9 mouse cellular contexts compared by ENCODE assay signal in genomic region chr13:23433206-23433605, GRCm38 (mm10). TPM values are rescaled to one million over a fixed set of nuclear protein-coding genes. Genes with fewer than 3 reads are reported as not detected.
DNase-seq lines count a peak whose midpoint lies in the region; ATAC-seq and TF ChIP-seq lines count a peak whose summit lies in the region.
"Had no signal": no experiment of that assay in that cellular context is flagged by ENCODE, and none has a peak within 500 bp of the region (broad histone marks: within the 10 kb centered on the region; RNA-seq: fewer than 3 reads in every experiment).

No protein-coding gene starts in this region.

- ATAC-seq in hindbrain, embryonic 14.5 days (ENCODE audit: low FRiP score), result no peak
- no peak for ATAC-seq in midbrain, embryonic 13.5 days

- TF ChIP-seq CTCF in heart, adult 2 months (IDR thresholded peaks at IDR 0.05), result no peak
- TF ChIP-seq CTCF in bone marrow macrophage, adult 2 months (IDR thresholded peaks at IDR 0.05; ENCODE audit: low read depth, low read length), result no peak

- no peaks in the 10 kb centered on the region; the same call in 1 of the 2 replicates for H3K36me3 ChIP-seq in heart, adult 2 months (ENCODE audit: control insufficient read depth, insufficient read depth, low read length)
- H3K36me3 ChIP-seq in hindbrain, embryonic 14.5 days (replicated peaks; ENCODE audit: control insufficient read depth, insufficient read depth), result no peaks in the 10 kb centered on the region
- H3K36me3 ChIP-seq in midbrain, embryonic 13.5 days, result no peaks in the 10 kb centered on the region

- no peaks in the 10 kb centered on the region; the same call in 1 of the 2 replicates for H3K4me1 ChIP-seq in heart, adult 2 months (ENCODE audit: control insufficient read depth, insufficient read depth, low read length)
- peaks cover 7% of the 10 kb centered on the region for H3K4me1 ChIP-seq in bone marrow macrophage, adult 2 months (ENCODE audit: control insufficient read depth, insufficient read depth, low read length)
- peaks cover 10% of the 10 kb centered on the region; the same call in 1 of the 2 replicates for H3K4me1 ChIP-seq in hindbrain, embryonic 14.5 days (replicated peaks; ENCODE audit: control insufficient read depth, insufficient read depth, low read length)
- H3K4me1 ChIP-seq in midbrain, embryonic 13.5 days (replicated peaks), result peaks cover 33% of the 10 kb centered on the region

- H3K27ac ChIP-seq in heart, adult 2 months, result no peak overlapping the region
- H3K27ac ChIP-seq in bone marrow macrophage, adult 2 months (ENCODE audit: insufficient read depth, low read depth, low read length), result peak overlapping the region; percentile 37; the same call in 1 of the 2 replicates
- no peak overlapping the region for H3K27ac ChIP-seq in hindbrain, embryonic 14.5 days
- H3K27ac ChIP-seq in midbrain, embryonic 13.5 days, result no peak overlapping the region

- H3K4me3 ChIP-seq in heart, adult 2 months, result peak overlapping the region; percentile 49
- H3K4me3 ChIP-seq in bone marrow macrophage, adult 2 months (ENCODE audit: insufficient read depth, low read length), result peak overlapping the region; percentile 52
- H3K4me3 ChIP-seq in hindbrain, embryonic 14.5 days (replicated peaks; ENCODE audit: low read length), result peak overlapping the region; percentile 62
- peak overlapping the region; percentile 62 for H3K4me3 ChIP-seq in midbrain, embryonic 13.5 days (replicated peaks)

- DNase-seq in heart, adult 2 months, result no peak
- no peak for DNase-seq in heart, postnatal 10 days
- no peak for DNase-seq in hindbrain, embryonic 14.5 days (ENCODE audit: low spot score)
- no peak for DNase-seq in thymus, postnatal 25 days
- DNase-seq in left cerebral cortex, adult 18-20 months (ENCODE audit: low spot score in 2 of 2), result no peak
- no peak for DNase-seq in frontal cortex, postnatal 36 days (ENCODE audit: low spot score in 2 of 2)

- H3K9me3 ChIP-seq in hindbrain, embryonic 14.5 days (ENCODE audit: control insufficient read depth, low read length), result no peaks in the 10 kb centered on the region
- no peaks in the 10 kb centered on the region for H3K9me3 ChIP-seq in midbrain, embryonic 13.5 days

- no peaks in the 10 kb centered on the region for H3K79me2 ChIP-seq in heart, adult 2 months (replicated peaks; ENCODE audit: control insufficient read depth, insufficient read depth, low read length)

- no peak for TF ChIP-seq POLR2A in heart, adult 2 months (IDR thresholded peaks at IDR 0.05; ENCODE audit: insufficient read depth, low read depth, low read length)
- TF ChIP-seq POLR2A in bone marrow macrophage, adult 2 months (IDR thresholded peaks at IDR 0.05; ENCODE audit: borderline replicate concordance, low read depth, low read length), result no peak

- H3K27me3 ChIP-seq in heart, adult 2 months (ENCODE audit: control insufficient read depth, insufficient read depth, low read length), result no peaks in the 10 kb centered on the region
- no peaks in the 10 kb centered on the region for H3K27me3 ChIP-seq in hindbrain, embryonic 14.5 days (ENCODE audit: control insufficient read depth, insufficient read depth, low read length)
- no peaks in the 10 kb centered on the region for H3K27me3 ChIP-seq in midbrain, embryonic 13.5 days

- intact Hi-C loops in heart, adult 2 months (cut with DNase I), result loop anchor here (5.0 to 10.0 kb wide), 2 partner anchors 264 to 1488 kb away; partner anchors contain the start of genes Hist1h1t, Hist1h4c and Zfp184
- intact Hi-C loops in heart, postnatal 10 days (cut with DNase I), result loop anchor here (2.0 to 5.0 kb wide), 3 partner anchors 16 to 1721 kb away; partner anchors contain the start of gene Hist1h1c

- 7% methylated on average over 5 of the region's 5 CpGs for WGBS in heart, adult 2 months
- 14% methylated on average over 5 of the region's 5 CpGs for WGBS in hindbrain, embryonic 14.5 days
- WGBS in midbrain, embryonic 13.5 days, result 15% methylated on average over 5 of the region's 5 CpGs

- peak overlapping the region; percentile 62 for H3K4me2 ChIP-seq in hindbrain, embryonic 14.5 days (replicated peaks)
- peak overlapping the region; percentile 62 for H3K4me2 ChIP-seq in midbrain, embryonic 13.5 days (replicated peaks)

- TF ChIP-seq EP300 in heart, adult 2 months (IDR thresholded peaks at IDR 0.05; ENCODE audit: insufficient read depth, low read depth, low read length), result no peak

- H3K9ac ChIP-seq in heart, adult 2 months (ENCODE audit: low read depth, low read length), result no peak overlapping the region
- H3K9ac ChIP-seq in hindbrain, embryonic 14.5 days, result no peak overlapping the region
- H3K9ac ChIP-seq in midbrain, embryonic 13.5 days (replicated peaks), result 0 out of 2 replicates have a peak overlapping the region, but pooled peaks have one; percentile 39

RNA-seq across cellular contexts. Expression of gene Abt1, which starts 9.5 kb away (rescaled TPM):
- total RNA-seq in heart, adult 2 months (2021), result 1 to 10 TPM; 3.9 to 5.1 TPM
- 2.4 and 3.1 TPM in 2 replicates for polyA plus RNA-seq in heart, adult 2 months (2012; rRNA removed)
- total RNA-seq in heart, postnatal 10 days (2021), result 1 to 10 TPM; 5.3 to 5.6 TPM
- polyA plus RNA-seq in bone marrow macrophage, adult 2 months (2012; ENCODE audit: insufficient read depth, insufficient read length, missing spikeins), result 4.8 and 4.9 TPM in 2 replicates
- 8.5 and 8.9 TPM in 2 replicates for polyA plus RNA-seq in hindbrain, embryonic 14.5 days (2014; fragmentation: Nextera tagmentation; extraction: Ambion mirVana)
- polyA plus RNA-seq in midbrain, embryonic 13.5 days (2015; fragmentation: Nextera tagmentation; extraction: Ambion mirVana), result 10.8 TPM in 2 replicates
- total RNA-seq in left cerebral cortex, adult 18-20 months (2021), result 1 to 10 TPM; 9.0 to 9.5 TPM

RNA-seq across cellular contexts. Expression of gene Btn1a1, which starts 32.5 kb away (rescaled TPM):
- total RNA-seq in heart, adult 2 months (2021), result not detected
- polyA plus RNA-seq in heart, adult 2 months (2012; rRNA removed), result 0.20 TPM in 1 of 2 replicates, not detected in the other
- not detected for total RNA-seq in heart, postnatal 10 days (2021)
- polyA plus RNA-seq in bone marrow macrophage, adult 2 months (2012; ENCODE audit: insufficient read depth, insufficient read length, missing spikeins), result not detected in 2 replicates
- 0.05 TPM in 1 of 2 replicates, not detected in the other for polyA plus RNA-seq in hindbrain, embryonic 14.5 days (2014; fragmentation: Nextera tagmentation; extraction: Ambion mirVana)
- 0.04 and 0.13 TPM in 2 replicates for polyA plus RNA-seq in midbrain, embryonic 13.5 days (2015; fragmentation: Nextera tagmentation; extraction: Ambion mirVana)
- total RNA-seq in left cerebral cortex, adult 18-20 months (2021), result not detected
- total RNA-seq: layer of hippocampus, adult 8-10 months had no signal

RNA-seq across cellular contexts. Expression of gene Btn2a2, which starts 55.5 kb away (rescaled TPM):
- total RNA-seq in heart, adult 2 months (2021), result not detected
- not detected in 2 replicates for polyA plus RNA-seq in heart, adult 2 months (2012; rRNA removed)
- not detected for total RNA-seq in heart, postnatal 10 days (2021)
- not detected in 2 replicates for polyA plus RNA-seq in bone marrow macrophage, adult 2 months (2012; ENCODE audit: insufficient read depth, insufficient read length, missing spikeins)
- polyA plus RNA-seq in hindbrain, embryonic 14.5 days (2014; fragmentation: Nextera tagmentation; extraction: Ambion mirVana), result 0.21 TPM in 1 of 2 replicates, not detected in the other
- 0.13 TPM in 2 replicates for polyA plus RNA-seq in midbrain, embryonic 13.5 days (2015; fragmentation: Nextera tagmentation; extraction: Ambion mirVana)
- total RNA-seq in left cerebral cortex, adult 18-20 months (2021), result 1 to 10 TPM; 1.3 to 1.9 TPM
